Mouse (Mus musculus): ENCODE measurements at regions not wholly inside any gene's neighbourhood (a gene's known extent, or its start where the extent isn't known, plus 50 kb on each side); places are given as distances from the start of the nearest gene placed in this dataset.

GRCm38 (mm10) chr17:76002836-76003235 lies 451.1 kb upstream of the Fam98a start:
- Histone ChIP-seq H3K36me3 (no peaks in the 10 kb centered on the region), H3K4me1 (no peaks in the 10 kb centered on the region), H3K4me3 (no peak overlapping the region), H3K27me3 (no peaks in the 10 kb centered on the region), H3K9me3 (no peaks in the 10 kb centered on the region), H3K27ac (no peak overlapping the region), H3K9ac (no peak overlapping the region), H3K4me2 (replicated peaks) (no peak overlapping the region)
- ATAC-seq (ENCODE audit: low FRiP score, low read depth), result no peak

GRCm38 (mm10) chr17:75961371-75961770 lies 409.6 kb upstream of the Fam98a start:
- no peaks in the 10 kb centered on the region for H3K9me3 ChIP-seq
- 73% methylated on average over 2 of the region's 2 CpGs for WGBS

GRCm38 (mm10) chr17:75936686-75937380 lies 385.1 kb upstream of the Fam98a start:
- no peak for ATAC-seq (ENCODE audit: low FRiP score, low read depth)
- no peaks in the 10 kb centered on the region for H3K4me1 ChIP-seq
- H3K9ac ChIP-seq, result no peak overlapping the region
- H3K4me3 ChIP-seq, result no peak overlapping the region
- 87% methylated on average over 6 of the region's 6 CpGs for WGBS
- H3K9me3 ChIP-seq, result no peaks in the 10 kb centered on the region
- H3K27ac ChIP-seq, result no peak overlapping the region
- H3K36me3 ChIP-seq, result no peaks in the 10 kb centered on the region
- H3K27me3 ChIP-seq, result no peaks in the 10 kb centered on the region
- H3K4me2 ChIP-seq (replicated peaks), result no peak overlapping the region

More at GRCm38 (mm10) chr17:75961371-75961770, 409.6 kb upstream of the Fam98a start:
- no peak for ATAC-seq (ENCODE audit: low FRiP score, low read depth)
- Histone ChIP-seq H3K27me3 (no peaks in the 10 kb centered on the region), H3K36me3 (no peaks in the 10 kb centered on the region), H3K4me3 (no peak overlapping the region), H3K4me2 (replicated peaks) (no peak overlapping the region), H3K27ac (no peak overlapping the region), H3K4me1 (no peaks in the 10 kb centered on the region), H3K9ac (no peak overlapping the region)

GRCm38 (mm10) chr17:75931022-75931421 lies 379.3 kb upstream of the Fam98a start:
- H3K27me3 ChIP-seq, result no peaks in the 10 kb centered on the region
- H3K9me3 ChIP-seq, result no peaks in the 10 kb centered on the region
- 63% methylated on average over 1 of the region's 1 CpGs for WGBS
- no peak overlapping the region for H3K4me2 ChIP-seq (replicated peaks)
- peak; percentile 40; the same call in 1 of the 2 replicates for ATAC-seq (ENCODE audit: low FRiP score, low read depth)
- H3K27ac ChIP-seq, result no peak overlapping the region
- H3K4me1 ChIP-seq, result no peaks in the 10 kb centered on the region
- no peaks in the 10 kb centered on the region for H3K36me3 ChIP-seq
- H3K9ac ChIP-seq, result no peak overlapping the region
- no peak overlapping the region for H3K4me3 ChIP-seq

- ATAC-seq (ENCODE audit: low FRiP score, low read depth), result no peak
- no peak overlapping the region for H3K4me3 ChIP-seq
- no peak overlapping the region for H3K4me2 ChIP-seq (replicated peaks)
- H3K36me3 ChIP-seq, result no peaks in the 10 kb centered on the region
- no peaks in the 10 kb centered on the region for H3K27me3 ChIP-seq
- no peaks in the 10 kb centered on the region for H3K4me1 ChIP-seq
- no peak overlapping the region for H3K9ac ChIP-seq
- no peaks in the 10 kb centered on the region for H3K9me3 ChIP-seq
- 83% methylated on average over 2 of the region's 2 CpGs for WGBS
- H3K27ac ChIP-seq, result no peak overlapping the region
Observed at GRCm38 (mm10) chr17:75920240-75920639, 368.5 kb upstream of the Fam98a start.

- no peaks in the 10 kb centered on the region for H3K27me3 ChIP-seq
- no peak for ATAC-seq (ENCODE audit: low FRiP score, low read depth)
- 72% methylated on average over 4 of the region's 4 CpGs for WGBS
Observed at GRCm38 (mm10) chr17:75917020-75917419, 365.3 kb upstream of the Fam98a start.

GRCm38 (mm10) chr17:75916590-75916989 lies 364.8 kb upstream of the Fam98a start:
- no peaks in the 10 kb centered on the region for H3K36me3 ChIP-seq
- WGBS, result 85% methylated on average over 2 of the region's 2 CpGs

More at GRCm38 (mm10) chr17:75917020-75917419, 365.3 kb upstream of the Fam98a start:
- Histone ChIP-seq H3K9me3 (no peaks in the 10 kb centered on the region), H3K36me3 (no peaks in the 10 kb centered on the region), H3K4me3 (no peak overlapping the region), H3K4me1 (no peaks in the 10 kb centered on the region), H3K27ac (no peak overlapping the region), H3K4me2 (replicated peaks) (no peak overlapping the region), H3K9ac (no peak overlapping the region)

GRCm38 (mm10) chr17:75915256-75915655 lies 363.5 kb upstream of the Fam98a start:
- Histone ChIP-seq H3K9ac (no peak overlapping the region), H3K4me1 (no peaks in the 10 kb centered on the region), H3K4me2 (replicated peaks) (no peak overlapping the region), H3K27ac (no peak overlapping the region), H3K4me3 (no peak overlapping the region), H3K27me3 (no peaks in the 10 kb centered on the region), H3K9me3 (no peaks in the 10 kb centered on the region), H3K36me3 (no peaks in the 10 kb centered on the region)
- WGBS, result 84% methylated on average over 1 of the region's 1 CpGs
- ATAC-seq (ENCODE audit: low FRiP score, low read depth), result no peak

More at GRCm38 (mm10) chr17:75916590-75916989, 364.8 kb upstream of the Fam98a start:
- H3K4me2 ChIP-seq (replicated peaks), result no peak overlapping the region
- no peak for ATAC-seq (ENCODE audit: low FRiP score, low read depth)
- no peak overlapping the region for H3K9ac ChIP-seq
- no peaks in the 10 kb centered on the region for H3K4me1 ChIP-seq
- no peaks in the 10 kb centered on the region for H3K9me3 ChIP-seq
- no peak overlapping the region for H3K27ac ChIP-seq
- H3K4me3 ChIP-seq, result no peak overlapping the region
- no peaks in the 10 kb centered on the region for H3K27me3 ChIP-seq

GRCm38 (mm10) chr17:75907085-75907484 lies 355.3 kb upstream of the Fam98a start:
- Histone ChIP-seq H3K9me3 (no peaks in the 10 kb centered on the region), H3K4me3 (no peak overlapping the region), H3K36me3 (no peaks in the 10 kb centered on the region), H3K27ac (no peak overlapping the region), H3K27me3 (no peaks in the 10 kb centered on the region), H3K4me2 (replicated peaks) (no peak overlapping the region), H3K9ac (no peak overlapping the region), H3K4me1 (no peaks in the 10 kb centered on the region)
- 87% methylated on average over 3 of the region's 3 CpGs for WGBS
- no peak for ATAC-seq (ENCODE audit: low FRiP score, low read depth)

- WGBS, result 77% methylated on average over 3 of the region's 3 CpGs
- Histone ChIP-seq H3K27me3 (no peaks in the 10 kb centered on the region), H3K4me3 (no peak overlapping the region), H3K4me1 (no peaks in the 10 kb centered on the region), H3K9me3 (no peaks in the 10 kb centered on the region), H3K36me3 (no peaks in the 10 kb centered on the region), H3K9ac (no peak overlapping the region), H3K27ac (no peak overlapping the region), H3K4me2 (replicated peaks) (no peak overlapping the region)
- no peak for ATAC-seq (ENCODE audit: low FRiP score, low read depth)
Observed at GRCm38 (mm10) chr17:75906643-75907042, 354.9 kb upstream of the Fam98a start.

GRCm38 (mm10) chr17:75895436-75895835 lies 343.7 kb upstream of the Fam98a start:
- H3K4me2 ChIP-seq (replicated peaks), result no peak overlapping the region
- H3K27ac ChIP-seq, result no peak overlapping the region
- no peaks in the 10 kb centered on the region for H3K27me3 ChIP-seq
- H3K9me3 ChIP-seq, result no peaks in the 10 kb centered on the region
- H3K36me3 ChIP-seq, result no peaks in the 10 kb centered on the region
- no peaks in the 10 kb centered on the region for H3K4me1 ChIP-seq
- ATAC-seq (ENCODE audit: low FRiP score, low read depth), result no peak
- WGBS, result 84% methylated on average over 6 of the region's 6 CpGs
- H3K9ac ChIP-seq, result no peak overlapping the region
- no peak overlapping the region for H3K4me3 ChIP-seq

GRCm38 (mm10) chr17:75894934-75895333 lies 343.2 kb upstream of the Fam98a start:
- Histone ChIP-seq H3K9ac (no peak overlapping the region), H3K4me1 (no peaks in the 10 kb centered on the region), H3K27ac (no peak overlapping the region), H3K9me3 (no peaks in the 10 kb centered on the region), H3K4me3 (no peak overlapping the region), H3K27me3 (no peaks in the 10 kb centered on the region), H3K4me2 (replicated peaks) (no peak overlapping the region), H3K36me3 (no peaks in the 10 kb centered on the region)
- no peak for ATAC-seq (ENCODE audit: low FRiP score, low read depth)
- 78% methylated on average over 4 of the region's 4 CpGs for WGBS

GRCm38 (mm10) chr17:75893559-75893958 lies 341.8 kb upstream of the Fam98a start:
- Histone ChIP-seq H3K27me3 (no peaks in the 10 kb centered on the region), H3K36me3 (no peaks in the 10 kb centered on the region), H3K4me1 (no peaks in the 10 kb centered on the region), H3K4me2 (replicated peaks) (no peak overlapping the region), H3K27ac (no peak overlapping the region), H3K4me3 (no peak overlapping the region), H3K9me3 (no peaks in the 10 kb centered on the region), H3K9ac (no peak overlapping the region)
- no peak for ATAC-seq (ENCODE audit: low FRiP score, low read depth)
- WGBS, result 14% methylated on average over 1 of the region's 1 CpGs
